Mouse (Mus musculus) heart, postnatal 25 days (tissue): ENCODE data around the gene Pdgfc. TPM values are rescaled to one million over a fixed set of nuclear protein-coding genes. Genes with fewer than 3 reads are reported as not detected.

ENCODE experiments used
- DNase-seq: peaks from one replicate; pipeline ENCODE4 v3.0.0; 2022; ENCODE audit warnings: low spot score
- intact Hi-C: fragments of 180-260 bp; cut with DNase I; formaldehyde crosslinking; loops from one replicate; pipeline ENCODE4 v1.15.1; 2025
- total RNA-seq, 2 experiments: library from RNA; stranded (reverse); gene quantifications; 2 replicates each; pipeline ENCODE4 v1.2.3; 2021

Pdgfc gene
- total RNA-seq, 2 experiments from 2014 or later = 2.5 to 3.2 TPM

- intact Hi-C loops = no loop called here
- no peak for DNase-seq
Observed at GRCm38 (mm10) chr3:81044653-81045343, 8.6 kb downstream of the Pdgfc start.

- intact Hi-C loops = no loop called here
- DNase-seq = no peak
Observed at GRCm38 (mm10) chr3:81045344-81046050, 9.3 kb downstream of the Pdgfc start.

- no peak for DNase-seq
- intact Hi-C loops = no loop called here
Observed at GRCm38 (mm10) chr3:81046652-81047607, 10.7 kb downstream of the Pdgfc start.

GRCm38 (mm10) chr3:81051522-81051921, 15.3 kb downstream of the Pdgfc start:
- no peak for DNase-seq
- intact Hi-C loops = no loop called here

- intact Hi-C loops = no loop called here
- no peak for DNase-seq
Observed at GRCm38 (mm10) chr3:81052422-81052821, 16.2 kb downstream of the Pdgfc start.

- DNase-seq = no peak
- intact Hi-C loops = no loop called here
Observed at GRCm38 (mm10) chr3:81054074-81054473, 17.9 kb downstream of the Pdgfc start.

- intact Hi-C loops = no loop called here
- DNase-seq = no peak
Observed at GRCm38 (mm10) chr3:81057719-81058118, 21.5 kb downstream of the Pdgfc start.

- DNase-seq = no peak
- intact Hi-C loops = no loop called here
Observed at GRCm38 (mm10) chr3:81058527-81059031, 22.4 kb downstream of the Pdgfc start.

- DNase-seq = no peak
- intact Hi-C loops = no loop called here
Observed at GRCm38 (mm10) chr3:81068550-81068949, 32.3 kb downstream of the Pdgfc start.

GRCm38 (mm10) chr3:81101136-81101535, 64.9 kb downstream of the Pdgfc start:
- intact Hi-C loops = no loop called here
- no peak for DNase-seq

- DNase-seq = no peak
- intact Hi-C loops = no loop called here
Observed at GRCm38 (mm10) chr3:81102158-81102876, 66.1 kb downstream of the Pdgfc start.

GRCm38 (mm10) chr3:81102877-81103420, 66.7 kb downstream of the Pdgfc start:
- DNase-seq = no peak
- intact Hi-C loops = no loop called here

GRCm38 (mm10) chr3:81107515-81107914, 71.3 kb downstream of the Pdgfc start:
- intact Hi-C loops = no loop called here
- no peak for DNase-seq

GRCm38 (mm10) chr3:81110968-81111367, 74.8 kb downstream of the Pdgfc start:
- intact Hi-C loops = no loop called here
- no peak for DNase-seq

- DNase-seq = no peak
- intact Hi-C loops = no loop called here
Observed at GRCm38 (mm10) chr3:81112892-81113291, 76.7 kb downstream of the Pdgfc start.

- DNase-seq = no peak
- intact Hi-C loops = no loop called here
Observed at GRCm38 (mm10) chr3:81120664-81121063, 84.4 kb downstream of the Pdgfc start.

GRCm38 (mm10) chr3:81121731-81122130, 85.5 kb downstream of the Pdgfc start:
- intact Hi-C loops = no loop called here
- no peak for DNase-seq

- intact Hi-C loops = no loop called here
- DNase-seq = no peak
Observed at GRCm38 (mm10) chr3:81123461-81123860, 87.2 kb downstream of the Pdgfc start.

- DNase-seq = no peak
Observed at GRCm38 (mm10) chr3:81127013-81127412, 90.8 kb downstream of the Pdgfc start.

More at GRCm38 (mm10) chr3:81127013-81127412, 90.8 kb downstream of the Pdgfc start:
- intact Hi-C loops = no loop called here
